Mouse (Mus musculus) T-cell, adult 2 months (primary cell): Measurements from ENCODE around the gene Fbln1.
"Not testable (repeated sequence)": the region's sequence is repeated elsewhere in the genome, so short reads cannot be mapped to it uniquely, and the experiment has no call there.

Experiments used
- DNase-seq: peaks from one replicate; pipeline ENCODE4 v3.0.0; 2022; ENCODE audit warnings: low spot score

The Fbln1 gene

DNA sequence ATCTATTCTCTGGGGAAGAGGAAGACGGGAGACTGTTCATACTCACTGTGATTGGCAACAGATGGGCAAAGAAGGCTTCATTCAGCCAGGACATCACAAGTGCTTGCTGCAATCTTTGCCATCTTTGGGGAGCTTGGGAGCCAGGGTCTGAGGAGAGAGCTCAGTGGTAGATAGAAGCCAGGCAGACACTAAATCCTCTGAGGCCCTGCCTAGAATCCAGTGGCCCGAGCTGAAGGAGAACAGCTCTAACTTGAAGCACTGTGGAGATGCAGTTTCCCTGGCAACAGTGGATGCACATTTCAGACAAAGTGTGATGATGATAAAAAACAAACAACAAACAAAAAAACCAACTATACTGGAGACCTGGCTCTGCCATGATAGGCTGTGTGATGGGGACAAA lies 90.2 kb downstream of the Fbln1 start:
- no peak for DNase-seq

- DNase-seq = no peak
Measured at GRCm38 (mm10) chr15:85296538-85296937, 90.8 kb downstream of the Fbln1 start.

DNA sequence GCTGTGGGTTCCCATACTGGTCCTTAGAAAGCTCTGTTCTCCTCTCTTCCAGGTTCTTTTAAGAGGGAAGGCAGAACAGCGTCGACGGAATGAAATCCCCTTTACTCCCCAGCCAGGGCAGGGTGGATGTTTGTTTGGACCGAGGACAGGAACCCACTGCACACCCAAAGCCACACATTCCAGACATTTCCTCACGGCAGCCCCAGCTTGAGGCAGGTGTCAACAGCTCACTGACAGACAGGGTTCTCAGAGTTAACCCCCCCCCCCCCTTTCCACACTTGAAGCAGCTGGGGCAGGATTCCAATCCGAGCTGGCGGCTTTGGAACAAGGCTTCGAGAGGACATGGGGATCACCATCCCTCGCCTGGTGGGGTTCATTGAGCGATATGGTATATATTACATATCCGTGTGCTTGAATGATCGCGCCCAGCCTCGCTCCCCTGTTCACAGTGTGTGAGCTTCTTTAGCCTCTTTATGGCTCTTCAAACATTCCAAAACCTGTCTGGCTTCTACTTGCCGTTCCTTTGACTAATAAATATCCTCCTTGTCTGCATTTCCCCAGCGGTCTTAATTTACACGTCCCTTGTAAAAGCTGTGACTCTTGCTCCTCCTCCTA lies 92.5 kb downstream of the Fbln1 start:
- DNase-seq = no peak

DNA sequence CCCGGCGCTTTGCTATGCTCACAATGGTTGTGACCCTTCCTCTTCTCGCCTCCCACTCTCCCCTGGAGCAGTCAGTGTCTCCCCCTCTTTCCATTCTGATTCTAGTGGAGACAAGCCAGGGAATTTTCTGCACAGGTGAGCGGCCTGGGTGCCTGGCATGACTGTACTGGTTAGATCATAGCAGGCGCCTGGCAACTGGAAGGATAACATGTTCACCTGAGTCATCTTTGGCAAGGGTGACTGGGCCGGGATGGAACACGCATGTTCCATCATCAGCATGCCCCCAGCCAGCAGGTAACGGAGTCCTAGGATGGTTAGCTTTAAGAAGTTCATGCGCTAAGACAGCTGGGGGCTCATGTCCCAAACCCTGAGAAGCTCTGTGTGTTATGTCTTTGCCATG lies 93.2 kb downstream of the Fbln1 start:
- DNase-seq = no peak

- DNase-seq = no peak
Measured at GRCm38 (mm10) chr15:85303241-85303640, 97.5 kb downstream of the Fbln1 start.

- no peak for DNase-seq
Measured at GRCm38 (mm10) chr15:85303976-85304375, 98.2 kb downstream of the Fbln1 start.

- DNase-seq = no peak
Measured at GRCm38 (mm10) chr15:85307061-85307660, 101.4 kb downstream of the Fbln1 start.

DNA sequence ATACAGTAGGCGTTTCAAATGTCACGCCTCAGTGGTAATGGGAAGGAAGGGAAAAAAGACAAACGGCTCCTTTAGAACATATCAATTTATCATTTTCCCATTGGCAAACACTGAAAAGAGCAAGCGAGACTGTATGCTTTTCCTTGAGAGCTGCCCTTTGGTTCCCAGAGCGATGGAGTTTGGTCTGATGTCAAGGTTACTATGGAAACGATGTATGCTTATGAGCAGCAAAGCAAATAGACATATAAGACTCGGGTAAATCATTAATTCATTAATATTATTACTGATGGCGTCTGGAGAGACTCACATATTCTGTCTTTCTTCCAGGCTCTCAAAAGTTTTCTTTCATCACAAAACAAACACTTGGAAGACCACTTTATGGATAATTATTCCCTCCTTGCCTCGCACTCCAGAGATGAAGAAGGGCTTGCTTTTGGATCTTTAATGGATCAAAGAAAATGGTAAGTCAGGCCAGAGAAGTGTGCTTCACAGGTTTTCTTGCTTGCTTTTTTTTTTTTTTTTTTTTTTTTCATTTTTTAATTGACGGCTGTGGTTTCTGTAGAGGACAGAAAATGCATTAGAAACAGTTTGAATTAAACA lies 105.4 kb downstream of the Fbln1 start:
- DNase-seq = no peak

- DNase-seq = peak; percentile 50
Measured at GRCm38 (mm10) chr15:85315378-85316025, 109.8 kb downstream of the Fbln1 start.

GRCm38 (mm10) chr15:85316342-85317140 lies 110.8 kb downstream of the Fbln1 start:
- no peak for DNase-seq

DNA sequence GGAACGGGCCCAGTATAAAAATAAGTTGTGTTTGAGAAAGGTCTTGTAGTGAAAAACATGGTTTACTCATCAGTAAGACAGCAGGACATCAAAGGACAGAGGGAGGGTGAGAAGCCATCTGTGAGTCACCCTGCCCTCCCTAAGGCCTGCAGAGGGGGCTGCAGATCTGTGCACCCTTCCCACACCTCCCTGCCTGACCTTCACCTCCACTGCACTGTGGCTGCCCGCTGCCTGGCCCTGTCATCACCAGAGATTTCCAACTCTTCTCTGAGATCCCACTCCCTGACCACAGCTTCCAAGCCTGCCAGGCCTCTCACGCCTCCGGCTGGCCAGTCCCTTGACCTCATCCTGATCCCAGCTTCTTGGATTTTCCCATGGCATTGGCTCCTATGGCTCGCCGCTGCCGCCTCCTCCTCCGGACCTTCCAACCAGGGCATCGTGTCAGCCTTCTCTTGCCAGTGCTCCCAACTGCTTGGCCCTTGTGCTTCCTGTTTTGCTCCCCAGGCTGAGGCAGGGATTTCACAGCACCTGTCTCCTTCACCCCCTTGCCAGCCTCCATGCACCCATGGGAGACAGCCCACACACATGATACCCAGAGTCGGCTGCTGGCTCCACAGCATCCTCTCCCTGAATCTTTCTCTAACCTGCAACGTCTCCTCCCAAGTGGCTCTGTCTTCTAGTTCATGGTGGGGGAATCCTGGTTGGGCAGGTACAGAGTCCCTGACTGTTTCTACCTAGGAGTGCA lies 114.3 kb downstream of the Fbln1 start:
- DNase-seq = no peak

GRCm38 (mm10) chr15:85323214-85323613 lies 117.5 kb downstream of the Fbln1 start:
- no peak for DNase-seq

- DNase-seq = no peak
Measured at GRCm38 (mm10) chr15:85324426-85324825, 118.7 kb downstream of the Fbln1 start.

GRCm38 (mm10) chr15:85327808-85328207 lies 122.1 kb downstream of the Fbln1 start:
- DNase-seq = no peak

DNA sequence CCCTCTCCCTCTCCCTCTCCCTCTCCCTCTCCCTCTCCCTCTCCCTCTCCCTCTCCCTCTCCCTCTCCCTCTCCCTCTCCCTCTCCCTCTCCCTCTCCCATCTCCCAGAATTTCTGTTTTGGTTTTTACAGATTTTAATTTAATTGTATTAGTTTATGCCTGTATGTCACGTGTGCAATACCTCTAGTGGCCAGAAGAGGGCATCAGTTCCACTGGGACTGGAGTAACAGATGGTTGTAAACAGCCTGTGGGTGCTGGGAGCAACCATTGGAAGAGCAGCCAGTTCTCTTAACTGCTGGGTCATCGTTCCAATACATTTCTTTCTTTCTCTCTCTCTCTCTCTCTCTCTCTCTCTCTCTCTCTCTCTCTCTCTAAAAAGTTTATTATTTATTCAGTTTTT lies 122.7 kb downstream of the Fbln1 start:
- DNase-seq = peak; percentile 28

DNA sequence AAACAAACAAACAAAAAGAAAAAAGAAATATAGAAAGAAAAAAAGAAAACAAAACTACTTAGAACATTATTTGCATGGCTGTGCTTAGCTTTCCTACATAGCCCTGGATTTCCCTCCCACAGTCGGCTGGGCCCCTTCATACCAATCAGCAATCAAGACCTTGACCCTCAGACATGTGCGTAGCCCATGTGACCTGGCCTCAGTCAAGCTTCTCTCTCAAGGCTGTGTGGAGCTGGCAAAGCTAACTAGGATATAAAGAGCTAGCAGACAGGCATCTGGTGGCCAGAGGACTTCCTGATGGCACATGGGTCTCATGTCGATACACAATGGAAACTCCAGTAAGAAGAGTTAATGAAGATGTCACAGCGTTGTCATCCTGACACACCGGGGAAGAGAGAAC lies 123.3 kb downstream of the Fbln1 start:
- DNase-seq = no peak

DNA sequence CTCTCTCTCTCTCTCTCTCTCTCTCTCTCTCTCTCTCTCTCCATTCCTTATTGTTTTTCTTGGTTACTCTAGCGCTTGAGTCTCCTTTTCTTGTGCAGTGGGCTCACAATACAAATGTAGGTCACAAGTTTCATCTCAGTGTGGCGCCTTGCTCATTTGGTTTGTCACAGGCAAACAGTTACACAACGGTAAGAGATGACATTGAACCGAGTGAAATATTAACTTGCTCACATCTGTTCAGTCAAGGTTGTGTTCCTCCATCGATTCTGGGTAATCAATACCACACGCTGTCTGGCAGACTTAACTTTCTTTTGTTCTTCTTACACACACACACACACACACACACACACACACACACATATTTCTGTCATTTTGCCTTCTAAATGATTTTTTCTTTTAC lies 124.3 kb downstream of the Fbln1 start:
- DNase-seq = no peak

DNA sequence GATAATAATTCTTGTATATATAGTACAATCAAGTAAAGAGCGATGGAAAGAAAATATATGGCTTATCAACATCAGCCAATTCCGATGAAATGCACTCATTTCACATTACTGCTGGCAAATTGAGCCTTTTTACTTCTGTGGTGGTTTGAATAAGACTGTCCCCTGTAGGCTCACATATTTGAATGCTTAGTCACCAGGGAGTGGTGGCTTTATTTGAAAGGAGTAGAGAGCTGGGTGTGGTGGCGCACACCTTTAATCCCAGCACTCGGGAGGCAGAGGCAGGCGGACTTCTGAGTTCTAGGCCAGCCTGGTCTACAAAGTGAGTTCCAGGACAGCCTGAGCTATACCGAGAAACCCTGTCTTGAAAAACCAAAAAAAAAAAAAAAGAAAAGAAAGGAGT lies 127.8 kb downstream of the Fbln1 start:
- DNase-seq = not testable (repeated sequence)

DNA sequence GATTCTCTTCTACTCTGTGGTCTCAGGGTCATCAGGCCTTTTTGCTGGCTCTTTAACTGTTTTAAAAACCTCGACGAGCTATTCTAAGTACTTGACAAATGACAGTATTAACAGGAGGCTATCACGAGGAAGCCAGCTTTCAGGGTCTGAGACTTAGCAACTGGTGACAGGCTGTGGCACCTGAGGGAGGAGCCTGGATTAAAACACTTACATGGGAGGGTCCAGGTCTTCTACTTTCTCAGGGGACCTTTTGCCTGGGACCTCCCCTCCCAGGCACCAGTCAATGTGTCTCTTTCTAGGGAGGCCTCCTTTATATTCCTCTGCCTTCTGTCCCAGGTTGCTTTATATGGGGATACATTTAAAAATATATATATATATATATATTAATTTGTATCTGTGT lies 128.5 kb downstream of the Fbln1 start:
- no peak for DNase-seq

DNA sequence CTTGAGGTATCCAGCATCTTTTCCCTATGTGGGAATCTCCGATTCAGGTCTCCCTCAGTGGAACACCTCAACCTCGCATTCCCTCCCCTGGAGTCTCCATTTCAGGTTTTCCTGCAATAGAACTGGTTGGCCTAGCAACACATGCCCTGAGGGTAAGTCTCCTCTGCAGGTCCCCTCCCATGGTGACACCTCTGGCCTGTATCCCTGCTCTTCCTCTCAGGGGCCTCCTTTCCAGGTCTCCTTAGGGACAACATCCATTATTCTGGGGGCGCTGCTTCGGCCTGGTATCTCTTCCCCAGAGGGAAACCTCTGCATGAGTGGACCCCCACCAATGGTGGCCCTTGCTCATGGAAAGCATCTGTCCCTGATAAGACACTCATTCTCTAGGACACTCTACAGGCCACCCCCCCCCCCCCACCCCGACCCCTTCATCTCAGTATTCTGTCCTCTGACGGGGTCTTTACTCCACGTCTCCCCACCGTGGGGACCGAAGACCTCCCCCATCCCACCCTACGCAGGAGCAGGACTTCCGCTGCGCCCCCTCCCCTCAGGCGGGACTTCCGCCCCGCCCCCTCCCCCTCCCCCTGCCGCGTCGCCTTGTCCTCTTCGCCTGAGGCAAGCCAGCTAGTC lies 130.0 kb downstream of the Fbln1 start, which contains the start of gene Atxn10:
Gene Atxn10, plus strand, starts transcription at position 575 of the 630 bp plus-strand sequence.
- DNase-seq = no peak
